Mouse (Mus musculus): ENCODE measurements at regions not wholly inside any gene's neighbourhood (a gene's known extent, or its start where the extent isn't known, plus 50 kb on each side); places are given as distances from the start of the nearest gene placed in this dataset.
"Not testable (repeated sequence)": the region's sequence is repeated elsewhere in the genome, so short reads cannot be mapped to it uniquely, and the experiment has no call there.

DNA sequence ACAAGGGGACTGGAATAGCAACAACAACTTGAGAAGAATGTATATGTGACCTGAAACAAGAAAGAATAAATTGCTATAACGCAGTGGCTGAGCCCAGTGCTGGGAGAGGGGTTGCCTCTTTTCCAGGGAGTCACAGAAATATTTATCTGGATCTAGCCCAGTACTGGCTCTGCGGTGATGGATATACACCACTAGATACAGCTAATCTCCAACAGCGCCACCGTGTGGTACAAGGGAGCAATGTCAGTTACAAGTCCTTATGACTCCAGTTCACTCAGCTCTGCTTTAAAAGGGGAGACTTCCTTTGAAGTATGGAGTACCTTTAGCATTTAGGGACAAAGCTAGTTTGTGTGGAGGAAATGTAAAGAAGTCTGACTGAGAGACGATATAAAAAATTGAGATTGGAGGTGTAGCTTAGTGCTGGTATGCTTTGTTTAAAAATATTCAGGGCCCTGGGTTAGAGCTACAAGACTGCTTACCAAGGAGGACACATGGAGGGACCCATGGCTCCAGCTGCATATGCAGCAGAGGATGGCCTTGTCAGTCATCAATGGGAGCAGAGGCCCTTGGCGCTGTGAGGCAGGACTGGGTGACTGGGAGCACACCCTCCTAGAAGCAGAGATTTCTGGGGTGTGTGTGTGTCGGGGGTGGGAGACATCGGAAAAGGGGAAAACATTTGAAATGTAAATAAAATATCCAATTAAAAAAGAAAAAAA is 97.6 kb upstream of the Stxbp6 start:
- Histone ChIP-seq H3K9me3 (ENCODE audit: control insufficient read depth) (no peaks in the 10 kb centered on the region), H3K27ac (ENCODE audit: low read depth, low read length) (no peak overlapping the region), H3K4me2 (replicated peaks; ENCODE audit: low read depth) (no peak overlapping the region), H3K9ac (ENCODE audit: low read depth, low read length) (no peak overlapping the region), H3K27me3 (replicated peaks; ENCODE audit: control insufficient read depth, insufficient read depth, low read length) (no peaks in the 10 kb centered on the region), H3K36me3 (ENCODE audit: control insufficient read depth, insufficient read depth) (no peaks in the 10 kb centered on the region), H3K4me3 (ENCODE audit: low read depth, low read length) (no peak overlapping the region), H3K4me1 (replicated peaks; ENCODE audit: control insufficient read depth, insufficient read depth, low read length) (no peaks in the 10 kb centered on the region)
- 0 out of 2 replicates have a peak, but pooled peaks have one; percentile 59 for ATAC-seq
- WGBS, result 34% methylated on average over 8 of the region's 8 CpGs
- peak; percentile 90 for TF ChIP-seq CTCF (IDR thresholded peaks at IDR 0.05; ENCODE audit: low read depth)

GRCm38 (mm10) chr12:45162011-45162410 is 87.5 kb upstream of the Stxbp6 start:
- Histone ChIP-seq H3K27me3 (replicated peaks; ENCODE audit: control insufficient read depth, insufficient read depth, low read length) (no peaks in the 10 kb centered on the region), H3K4me2 (replicated peaks; ENCODE audit: low read depth) (no peak overlapping the region), H3K27ac (ENCODE audit: low read depth, low read length) (no peak overlapping the region), H3K9ac (ENCODE audit: low read depth, low read length) (no peak overlapping the region), H3K9me3 (ENCODE audit: control insufficient read depth) (no peaks in the 10 kb centered on the region), H3K4me3 (ENCODE audit: low read depth, low read length) (no peak overlapping the region), H3K36me3 (ENCODE audit: control insufficient read depth, insufficient read depth) (no peaks in the 10 kb centered on the region), H3K4me1 (replicated peaks; ENCODE audit: control insufficient read depth, insufficient read depth, low read length) (no peaks in the 10 kb centered on the region)
- ATAC-seq, result no peak
- 76% methylated on average over 4 of the region's 4 CpGs for WGBS
- TF ChIP-seq CTCF (IDR thresholded peaks at IDR 0.05; ENCODE audit: low read depth), result peak; percentile 73

- H3K9ac ChIP-seq (ENCODE audit: low read depth, low read length); H3K4me3 ChIP-seq (ENCODE audit: low read depth, low read length); ATAC-seq; H3K4me2 ChIP-seq (replicated peaks; ENCODE audit: low read depth); H3K36me3 ChIP-seq (ENCODE audit: control insufficient read depth, insufficient read depth); H3K4me1 ChIP-seq (replicated peaks; ENCODE audit: control insufficient read depth, insufficient read depth, low read length); H3K9me3 ChIP-seq (ENCODE audit: control insufficient read depth); H3K27ac ChIP-seq (ENCODE audit: low read depth, low read length); H3K27me3 ChIP-seq (replicated peaks; ENCODE audit: control insufficient read depth, insufficient read depth, low read length): not testable (repeated sequence)
- WGBS, result 73% methylated on average over 4 of the region's 5 CpGs
Measured at GRCm38 (mm10) chr12:45161581-45161980, 87.1 kb upstream of the Stxbp6 start.

- no peak overlapping the region for H3K4me3 ChIP-seq (ENCODE audit: low read depth, low read length)
- no peak overlapping the region for H3K9ac ChIP-seq (ENCODE audit: low read depth, low read length)
- no peak overlapping the region for H3K4me2 ChIP-seq (replicated peaks; ENCODE audit: low read depth)
- H3K27ac ChIP-seq (ENCODE audit: low read depth, low read length), result no peak overlapping the region
- H3K27me3 ChIP-seq (replicated peaks; ENCODE audit: control insufficient read depth, insufficient read depth, low read length), result no peaks in the 10 kb centered on the region
- ATAC-seq, result no peak
- no peaks in the 10 kb centered on the region for H3K4me1 ChIP-seq (replicated peaks; ENCODE audit: control insufficient read depth, insufficient read depth, low read length)
- TF ChIP-seq CTCF (IDR thresholded peaks at IDR 0.05; ENCODE audit: low read depth), result peak; percentile 40
- no peaks in the 10 kb centered on the region for H3K36me3 ChIP-seq (ENCODE audit: control insufficient read depth, insufficient read depth)
- no peaks in the 10 kb centered on the region for H3K9me3 ChIP-seq (ENCODE audit: control insufficient read depth)
- 85% methylated on average over 3 of the region's 3 CpGs for WGBS
Measured at GRCm38 (mm10) chr12:45158986-45159385, 84.5 kb upstream of the Stxbp6 start.

DNA sequence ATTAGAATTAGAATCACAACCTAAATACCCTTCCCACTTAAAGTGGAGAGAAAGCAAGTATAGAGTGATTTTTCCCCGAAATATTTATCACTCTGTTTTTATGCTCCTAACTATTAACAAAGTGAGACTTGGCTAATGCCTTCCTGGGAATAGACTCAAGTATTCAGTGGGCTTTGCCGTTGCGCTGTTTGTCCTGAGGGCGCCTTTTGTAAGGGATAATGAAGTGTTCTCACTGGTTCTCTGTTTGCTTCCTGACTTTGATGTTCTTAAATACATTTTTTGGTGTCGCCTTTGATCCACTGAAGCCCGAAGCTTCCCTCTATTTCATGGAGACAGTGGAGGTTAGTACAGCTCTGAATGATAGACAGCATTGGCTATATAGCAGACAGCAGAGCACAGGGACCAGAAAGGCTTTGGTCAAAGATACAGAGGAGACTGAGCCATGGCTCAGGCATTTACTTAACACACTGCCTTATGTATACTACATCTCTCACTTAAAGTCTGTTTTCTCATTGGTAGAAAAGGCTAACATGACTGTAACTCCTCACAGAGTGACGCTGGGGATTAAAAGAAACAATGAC is 63.0 kb upstream of the Stxbp6 start:
- no peak overlapping the region for H3K4me2 ChIP-seq (replicated peaks; ENCODE audit: low read depth)
- WGBS, result 72% methylated on average over 7 of the region's 7 CpGs
- no peak for ATAC-seq

DNA sequence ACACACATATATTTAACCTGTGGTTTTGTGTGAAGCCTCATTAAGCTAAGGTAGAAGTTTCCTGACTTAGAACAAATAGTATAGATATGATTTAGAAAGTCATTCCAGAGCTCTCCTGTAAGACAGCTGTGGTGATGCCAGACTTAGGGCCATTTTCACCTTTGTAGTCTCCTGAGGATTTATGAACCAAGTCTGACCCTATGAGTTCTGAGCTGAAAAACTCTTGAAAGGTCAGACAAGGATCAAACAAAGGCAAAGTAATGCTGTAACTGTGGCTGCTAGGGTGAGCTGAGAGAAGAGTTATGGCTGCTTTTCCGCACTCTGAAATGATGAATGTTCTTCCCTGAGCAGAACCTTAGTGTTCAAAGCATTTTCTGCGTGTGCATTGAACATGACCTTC is 58.9 kb upstream of the Stxbp6 start:
- TF ChIP-seq CTCF (IDR thresholded peaks at IDR 0.05; ENCODE audit: low read depth), result no peak
- Histone ChIP-seq H3K4me1 (replicated peaks; ENCODE audit: control insufficient read depth, insufficient read depth, low read length) (no peaks in the 10 kb centered on the region), H3K36me3 (ENCODE audit: control insufficient read depth, insufficient read depth) (no peaks in the 10 kb centered on the region), H3K27me3 (replicated peaks; ENCODE audit: control insufficient read depth, insufficient read depth, low read length) (no peaks in the 10 kb centered on the region), H3K27ac (ENCODE audit: low read depth, low read length) (no peak overlapping the region), H3K9ac (ENCODE audit: low read depth, low read length) (no peak overlapping the region), H3K4me3 (ENCODE audit: low read depth, low read length) (no peak overlapping the region), H3K9me3 (ENCODE audit: control insufficient read depth) (no peaks in the 10 kb centered on the region), H3K4me2 (replicated peaks; ENCODE audit: low read depth) (no peak overlapping the region)
- no peak for ATAC-seq
- 68% methylated on average over 2 of the region's 2 CpGs for WGBS

More for the DNA sequence above, 63.0 kb upstream of the Stxbp6 start:
- H3K27me3 ChIP-seq (replicated peaks; ENCODE audit: control insufficient read depth, insufficient read depth, low read length), result no peaks in the 10 kb centered on the region
- H3K4me3 ChIP-seq (ENCODE audit: low read depth, low read length), result no peak overlapping the region
- no peak overlapping the region for H3K9ac ChIP-seq (ENCODE audit: low read depth, low read length)
- H3K27ac ChIP-seq (ENCODE audit: low read depth, low read length), result no peak overlapping the region
- H3K4me1 ChIP-seq (replicated peaks; ENCODE audit: control insufficient read depth, insufficient read depth, low read length), result no peaks in the 10 kb centered on the region
- no peaks in the 10 kb centered on the region for H3K9me3 ChIP-seq (ENCODE audit: control insufficient read depth)
- H3K36me3 ChIP-seq (ENCODE audit: control insufficient read depth, insufficient read depth), result no peaks in the 10 kb centered on the region
- TF ChIP-seq CTCF (IDR thresholded peaks at IDR 0.05; ENCODE audit: low read depth), result no peak
